Mouse (Mus musculus) liver, embryonic 14.5 days (tissue): ENCODE results near the gene Calcoco1. TPM values are rescaled to one million over a fixed set of nuclear protein-coding genes. Genes with fewer than 3 reads are reported as not detected.
A peak's percentile ranks its signal among the peaks of the same experiment; 100 is the strongest.

Experiments
- ATAC-seq: fragments of 200-750 bp; cut with Nextera tagmentation; 2 replicates; pipeline ENCODE4 v1.8.0; 2017; ENCODE audit warnings: moderate number of reproducible peaks, mild to moderate bottlenecking, moderate library complexity; ENCODE audit not compliant: insufficient read depth
- DNase-seq, 3 experiments: peaks; one replicate each; pipeline ENCODE4 v3.0.0-alpha.2; 2012 to 2013; ENCODE audit warnings: low read depth in 3 of 3, low spot score in 3 of 3
- H3K27ac ChIP-seq: fragments of 300-500 bp; sonication (generic); 2 replicates; pipeline ENCODE4 v1.5.1; 2014; ENCODE audit warnings: moderate library complexity, mild to moderate bottlenecking, control low read depth, inconsistent platforms
- H3K27me3 ChIP-seq: fragments of 300-500 bp; sonication (generic); 2 replicates; pipeline ENCODE4 v1.6.1; 2014; ENCODE audit warnings: mild to moderate bottlenecking, low read length, moderate library complexity; ENCODE audit not compliant: control insufficient read depth, insufficient read depth
- H3K36me3 ChIP-seq: fragments of 300-500 bp; sonication (generic); replicated peaks from 2 replicates; pipeline ENCODE4 v1.6.1; 2014; ENCODE audit warnings: low read depth; ENCODE audit not compliant: control insufficient read depth, insufficient read depth
- H3K4me1 ChIP-seq, 2 experiments: fragments of 200-500 bp in 1 of 2; fragments of 300-500 bp in 1 of 2; sonication (generic) in 1 of 2; replicated peaks; 2 replicates each; pipeline ENCODE4 v1.6.1; 2012 to 2014; ENCODE audit warnings: antibody characterized with exemption in 1 of 2, inconsistent platforms in 1 of 2, low read length in 1 of 2; ENCODE audit not compliant: control insufficient read depth in 2 of 2, insufficient read depth in 2 of 2
- H3K4me2 ChIP-seq: fragments of 300-500 bp; sonication (generic); 2 replicates; pipeline ENCODE4 v1.6.1; 2014; ENCODE audit warnings: low read depth, mild to moderate bottlenecking, control low read depth, moderate library complexity
- H3K4me3 ChIP-seq, 2 experiments: fragments of 200-500 bp in 1 of 2; fragments of 300-500 bp in 1 of 2; sonication (generic) in 1 of 2; 2 replicates each; pipeline ENCODE4 v1.5.1; 2012 to 2014; ENCODE audit warnings: low read depth in 2 of 2, low read length in 2 of 2, mild to moderate bottlenecking in 2 of 2, control low read depth in 1 of 2, inconsistent platforms in 1 of 2, moderate library complexity in 1 of 2; ENCODE audit not compliant: insufficient read depth in 1 of 2
- H3K9ac ChIP-seq: fragments of 300-500 bp; sonication (generic); replicated peaks from 2 replicates; pipeline ENCODE4 v1.6.1; 2014; ENCODE audit warnings: mild to moderate bottlenecking, control low read depth, moderate library complexity
- H3K9me3 ChIP-seq: fragments of 300-500 bp; sonication (generic); 2 replicates; pipeline ENCODE4 v1.6.1; 2016; ENCODE audit warnings: low read length, mixed read lengths; ENCODE audit not compliant: control insufficient read depth
- CTCF ChIP-seq: IDR thresholded peaks from 2 replicates; pipeline ENCODE4 v1.5.1; 2016; ENCODE audit warnings: antibody characterized with exemption, low read depth, control low read depth
- EP300 ChIP-seq: IDR thresholded peaks from 2 replicates; pipeline ENCODE4 v1.6.1; 2016; ENCODE audit warnings: antibody characterized with exemption, low read depth
- WGBS: fragments of 180-500 bp; shearing (Covaris S2); extraction: QIAGEN DNeasy Blood & Tissue Kit; methylation state at CpG from one replicate; pipeline ENCODE4 v1.1.7; 2014; ENCODE audit not compliant: insufficient replicate concordance; 5-methylcytosine and 5-hydroxymethylcytosine counted together
- polyA plus RNA-seq, 2 experiments: library from polyadenylated mRNA; depleted of rRNA in 1 of 2; stranded (reverse) in 1 of 2; unstranded in 1 of 2; fragments of >200 nt; fragmentation: Nextera tagmentation in 1 of 2; extraction: Ambion mirVana in 1 of 2; gene quantifications; 2 replicates each; pipeline versions ENCODE4 v1.2.1 to v1.2.3; 2012 to 2014

Calcoco1 gene
- polyA plus RNA-seq, 2 experiments, result 5.7 to 8.4 TPM

GRCm38 (mm10) chr15:102671721-102672214 is 50.2 kb downstream of the Calcoco1 start:
- WGBS, result under 1% methylated on average over 34 of the region's 34 CpGs
- ATAC-seq (no peak), DNase-seq (no peak)
- peak overlapping the region; percentile 50 for H3K9ac ChIP-seq
- peaks cover 8% of the 10 kb centered on the region for H3K36me3 ChIP-seq
- peak overlapping the region; percentile 43 to 73; a peak in 3 of 4 replicates for H3K4me3 ChIP-seq
- H3K4me2 ChIP-seq, result peak overlapping the region; percentile 63
- H3K27ac ChIP-seq, result peak overlapping the region; percentile 27
- H3K9me3 ChIP-seq, result no peaks in the 10 kb centered on the region
- TF ChIP-seq CTCF, result no peak
- no peak for TF ChIP-seq EP300
- peaks cover 28% of the 10 kb centered on the region for H3K27me3 ChIP-seq
- peaks cover 8 to 27% of the 10 kb centered on the region in 2 experiments; a peak in 3 of 4 replicates for H3K4me1 ChIP-seq

- H3K9ac ChIP-seq, result peak overlapping the region; percentile 83
- peak; percentile 94 for DNase-seq
- no peak; the same call in 1 of the 2 replicates for TF ChIP-seq EP300
- peak; percentile 100 for TF ChIP-seq CTCF
- peaks cover 28% of the 10 kb centered on the region for H3K27me3 ChIP-seq
- WGBS, result under 1% methylated on average over 53 of the region's 53 CpGs
- H3K4me1 ChIP-seq, result peaks cover 8 to 27% of the 10 kb centered on the region in 2 experiments; a peak in 3 of 4 replicates
- H3K9me3 ChIP-seq, result no peaks in the 10 kb centered on the region
- peak overlapping the region; percentile 63 for H3K4me2 ChIP-seq
- peak overlapping the region; percentile 73 to 79 for H3K4me3 ChIP-seq
- peak overlapping the region; percentile 48 for H3K27ac ChIP-seq
- H3K36me3 ChIP-seq, result peaks cover 10% of the 10 kb centered on the region
- ATAC-seq, result peak; percentile 96
Observed at GRCm38 (mm10) chr15:102670767-102671575, 51.0 kb downstream of the Calcoco1 start.

- Histone ChIP-seq H3K4me2 (peak overlapping the region; percentile 63), H3K9me3 (no peaks in the 10 kb centered on the region), H3K9ac (peak overlapping the region; percentile 83), H3K27ac (peak overlapping the region; percentile 48), H3K4me3 (peak overlapping the region; percentile 73 to 79), H3K4me1 (peaks cover 8 to 27% of the 10 kb centered on the region in 2 experiments; a peak in 3 of 4 replicates), H3K36me3 (peaks cover 12% of the 10 kb centered on the region), H3K27me3 (peaks cover 28% of the 10 kb centered on the region)
- ATAC-seq (no peak), DNase-seq (no peak)
- WGBS, result 4% methylated on average over 6 of the region's 6 CpGs
- TF ChIP-seq CTCF, result no peak
- TF ChIP-seq EP300, result no peak
Observed at GRCm38 (mm10) chr15:102670281-102670680, 51.7 kb downstream of the Calcoco1 start.

- H3K4me3 ChIP-seq, result peak overlapping the region in 1 of 2 experiments; percentile 73; a peak in 2 of 4 replicates
- no peak overlapping the region for H3K27ac ChIP-seq
- peaks cover 8 to 27% of the 10 kb centered on the region in 2 experiments; a peak in 3 of 4 replicates for H3K4me1 ChIP-seq
- WGBS, result 73% methylated on average over 8 of the region's 8 CpGs
- H3K27me3 ChIP-seq, result peaks cover 28% of the 10 kb centered on the region
- DNase-seq, result no peak
- H3K4me2 ChIP-seq, result peak overlapping the region; percentile 63
- no peaks in the 10 kb centered on the region for H3K9me3 ChIP-seq
- H3K9ac ChIP-seq, result no peak overlapping the region; the same call in 1 of the 2 replicates
- TF ChIP-seq CTCF, result no peak
- TF ChIP-seq EP300, result no peak
- ATAC-seq, result no peak
- peaks cover 19% of the 10 kb centered on the region for H3K36me3 ChIP-seq
Observed at GRCm38 (mm10) chr15:102669571-102669970, 52.4 kb downstream of the Calcoco1 start.

DNA sequence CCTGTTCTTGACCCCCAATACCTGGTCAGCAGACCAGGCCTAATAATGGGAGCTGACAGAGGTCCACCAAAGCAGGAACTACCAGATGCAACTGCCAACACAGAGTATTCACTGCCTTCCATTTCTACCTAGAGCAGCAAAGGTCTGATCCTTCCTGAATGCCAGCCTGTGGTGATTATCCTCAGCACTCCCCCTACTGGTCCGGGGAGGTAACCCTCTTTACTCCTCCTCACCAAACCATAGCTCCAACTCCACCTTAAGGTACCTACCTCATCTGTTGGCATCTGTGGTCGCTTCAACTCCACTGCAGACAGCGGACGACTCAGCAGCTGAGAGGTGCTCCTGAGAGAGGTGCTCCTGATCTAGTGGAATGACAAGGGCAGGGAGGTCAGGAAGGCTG is 56.5 kb downstream of the Calcoco1 start:
- TF ChIP-seq EP300 (no peak), CTCF (peak; percentile 83)
- H3K27ac ChIP-seq, result no peak overlapping the region
- 36% methylated on average over 4 of the region's 4 CpGs for WGBS
- no peak overlapping the region for H3K4me3 ChIP-seq
- no peaks in the 10 kb centered on the region for H3K9me3 ChIP-seq
- H3K36me3 ChIP-seq, result peaks cover 43% of the 10 kb centered on the region
- H3K4me2 ChIP-seq, result no peak overlapping the region
- DNase-seq (peak in 1 of 3 experiments; percentile 28), ATAC-seq (peak; percentile 44)
- peaks cover 7 to 15% of the 10 kb centered on the region in 2 experiments; a peak in 3 of 4 replicates for H3K4me1 ChIP-seq
- H3K9ac ChIP-seq, result no peak overlapping the region
- H3K27me3 ChIP-seq, result no peaks in the 10 kb centered on the region
